Mouse (Mus musculus): ENCODE results near the gene Khdc1a. TPM values are rescaled to one million over a fixed set of nuclear protein-coding genes. Genes with fewer than 3 reads are reported as not detected.
"Not testable (repeated sequence)": the region's sequence is repeated elsewhere in the genome, so short reads cannot be mapped to it uniquely, and the experiment has no call there.

The Khdc1a gene
- polyA plus RNA-seq, 1 experiment = not detected

DNA sequence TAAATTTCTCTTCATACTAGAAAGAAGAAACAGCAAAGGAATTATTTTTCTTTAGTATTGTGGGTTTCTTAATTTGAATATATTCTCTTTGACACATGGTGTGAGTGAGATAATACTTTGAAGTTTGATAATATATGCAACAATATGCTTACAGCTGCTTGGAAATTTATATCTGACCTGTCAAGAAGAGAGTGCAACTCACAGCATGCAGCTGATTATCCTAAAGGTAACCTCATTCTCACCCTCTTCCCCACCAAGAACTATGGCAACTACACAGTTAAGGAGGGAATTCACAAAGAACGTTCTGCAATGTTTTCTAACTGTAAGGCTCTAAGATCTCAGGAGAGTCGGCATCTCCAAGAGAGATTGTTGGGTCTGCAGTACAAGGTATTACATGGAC, 33.1 kb upstream of the Khdc1a start:
- H3K27ac ChIP-seq (ENCODE audit: insufficient read depth, low read length) = no peak overlapping the region
- H3K27me3 ChIP-seq (ENCODE audit: control insufficient read depth, insufficient read depth, low read length) = no peaks in the 10 kb centered on the region
- TF ChIP-seq CTCF (IDR thresholded peaks at IDR 0.05; ENCODE audit: borderline replicate concordance, insufficient read depth, low read depth, low read length) = no peak
- DNase-seq = no peak
- no peak overlapping the region for H3K4me3 ChIP-seq (replicated peaks; ENCODE audit: insufficient read depth, low read depth, low read length)
- no peaks in the 10 kb centered on the region for H3K4me1 ChIP-seq (ENCODE audit: control insufficient read depth, insufficient read depth, low read length)
- 84% methylated on average over 2 of the region's 2 CpGs for WGBS

DNA sequence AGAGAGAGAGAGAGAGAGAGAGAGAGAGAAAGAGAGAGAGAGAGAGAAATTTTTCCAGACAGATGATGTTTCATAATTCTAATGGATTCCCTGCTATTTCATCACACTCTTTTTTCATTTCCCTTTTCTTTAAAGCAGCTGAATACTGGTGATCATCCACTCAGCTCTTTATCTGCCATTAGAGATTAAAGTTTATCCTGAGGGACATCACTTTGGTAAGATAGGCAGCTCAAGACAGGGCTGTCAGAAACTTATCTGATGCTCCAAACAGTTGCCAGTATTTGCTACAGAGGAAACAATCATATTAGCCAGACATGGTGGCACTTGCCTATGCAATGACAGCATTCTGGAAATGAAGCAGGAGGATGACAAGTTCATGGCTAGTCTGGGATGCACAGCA, 31.2 kb upstream of the Khdc1a start:
- DNase-seq = no peak
- TF ChIP-seq CTCF (IDR thresholded peaks at IDR 0.05; ENCODE audit: borderline replicate concordance, insufficient read depth, low read depth, low read length) = no peak
- no peak for TF ChIP-seq POLR2A (IDR thresholded peaks at IDR 0.05; ENCODE audit: borderline replicate concordance, insufficient read depth, low read length)
- no peaks in the 10 kb centered on the region for H3K27me3 ChIP-seq (ENCODE audit: control insufficient read depth, insufficient read depth, low read length)
- no peaks in the 10 kb centered on the region for H3K4me1 ChIP-seq (ENCODE audit: control insufficient read depth, insufficient read depth, low read length)
- no peak overlapping the region for H3K27ac ChIP-seq (ENCODE audit: insufficient read depth, low read length)
- H3K4me3 ChIP-seq (replicated peaks; ENCODE audit: insufficient read depth, low read depth, low read length) = no peak overlapping the region

DNA sequence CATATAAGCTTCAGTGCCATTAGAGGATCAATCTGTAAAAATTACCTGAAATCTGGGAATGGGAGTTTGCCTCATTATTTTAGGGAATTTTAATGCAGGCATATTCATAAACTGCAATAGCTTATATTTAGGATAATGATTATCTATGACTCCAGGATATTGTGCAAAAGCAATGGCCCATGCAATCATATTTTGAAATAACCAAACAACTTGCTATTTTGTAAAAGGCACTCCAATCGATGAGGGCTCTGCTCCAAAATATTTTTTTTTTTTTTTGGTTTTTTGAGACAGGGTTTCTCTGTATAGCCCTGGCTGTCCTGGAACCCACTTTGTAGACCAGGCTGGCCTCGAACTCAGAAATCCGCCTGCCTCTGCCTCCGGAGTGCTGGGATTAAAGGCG, 29.2 kb upstream of the Khdc1a start:
- not testable (repeated sequence) for H3K27me3 ChIP-seq (ENCODE audit: control insufficient read depth, insufficient read depth, low read length); DNase-seq; H3K4me1 ChIP-seq (ENCODE audit: control insufficient read depth, insufficient read depth, low read length); H3K4me3 ChIP-seq (replicated peaks; ENCODE audit: insufficient read depth, low read depth, low read length); H3K27ac ChIP-seq (ENCODE audit: insufficient read depth, low read length)
- 93% methylated on average over 5 of the region's 5 CpGs for WGBS

DNA sequence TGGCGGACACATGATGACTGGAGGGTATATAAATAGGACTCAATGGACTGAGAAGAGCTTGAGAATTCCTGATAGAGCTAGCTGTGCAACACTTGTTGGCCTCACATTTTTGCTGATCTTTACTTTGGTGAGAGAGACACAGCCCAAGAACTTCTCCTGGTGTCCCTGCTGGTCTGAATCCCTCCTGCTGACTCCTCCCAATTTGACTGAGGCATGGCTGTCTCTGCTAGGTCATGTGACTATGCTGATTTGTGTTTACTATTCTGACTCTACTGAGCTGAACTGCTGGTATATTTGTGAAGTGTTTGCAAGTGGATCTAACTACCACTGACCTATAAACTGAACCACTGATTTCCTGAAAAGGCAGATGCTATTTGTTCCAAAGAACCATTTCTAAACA, 27.8 kb upstream of the Khdc1a start:
- Histone ChIP-seq H3K27me3 (ENCODE audit: control insufficient read depth, insufficient read depth, low read length) (no peaks in the 10 kb centered on the region), H3K4me3 (replicated peaks; ENCODE audit: insufficient read depth, low read depth, low read length) (no peak overlapping the region), H3K4me1 (ENCODE audit: control insufficient read depth, insufficient read depth, low read length) (no peaks in the 10 kb centered on the region), H3K27ac (ENCODE audit: insufficient read depth, low read length) (no peak overlapping the region)
- no peak for TF ChIP-seq CTCF (IDR thresholded peaks at IDR 0.05; ENCODE audit: borderline replicate concordance, insufficient read depth, low read depth, low read length)
- TF ChIP-seq POLR2A (IDR thresholded peaks at IDR 0.05; ENCODE audit: borderline replicate concordance, insufficient read depth, low read length) = no peak
- WGBS = 93% methylated on average over 1 of the region's 1 CpGs
- DNase-seq = no peak

DNA sequence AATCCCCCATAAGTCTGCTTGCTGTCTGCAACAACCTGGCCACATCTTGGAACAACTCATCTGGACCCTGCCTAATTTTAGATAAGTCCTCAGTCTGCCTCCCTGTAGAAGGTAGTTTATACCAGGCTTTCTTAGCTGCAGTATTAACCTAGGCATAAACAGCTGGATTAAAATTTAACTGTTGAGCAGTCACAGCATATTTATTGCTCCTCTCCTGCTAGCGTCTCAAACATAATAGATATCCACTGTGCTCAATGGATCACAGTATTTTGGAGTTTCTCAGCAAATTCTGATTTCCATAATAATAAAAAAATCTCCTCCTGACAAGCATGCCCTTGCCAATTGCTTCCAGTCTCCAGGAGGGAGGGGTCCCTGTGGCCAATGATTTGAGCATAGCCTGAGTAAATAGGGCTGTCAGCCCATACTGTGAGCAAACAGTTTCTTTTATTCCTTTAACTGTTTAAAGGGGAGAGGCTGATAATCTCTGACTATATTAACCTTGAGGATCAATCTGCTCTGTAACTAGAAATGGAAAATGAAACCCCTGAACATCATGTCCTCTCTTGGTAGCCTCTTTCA, 25.4 kb upstream of the Khdc1a start:
- Histone ChIP-seq H3K4me1 (ENCODE audit: control insufficient read depth, insufficient read depth, low read length) (no peaks in the 10 kb centered on the region), H3K27ac (ENCODE audit: insufficient read depth, low read length) (no peak overlapping the region), H3K4me3 (replicated peaks; ENCODE audit: insufficient read depth, low read depth, low read length) (no peak overlapping the region), H3K27me3 (ENCODE audit: control insufficient read depth, insufficient read depth, low read length) (no peaks in the 10 kb centered on the region)
- DNase-seq = no peak
- 13% methylated on average over 1 of the region's 1 CpGs for WGBS
- TF ChIP-seq CTCF (IDR thresholded peaks at IDR 0.05; ENCODE audit: borderline replicate concordance, insufficient read depth, low read depth, low read length) = no peak

DNA sequence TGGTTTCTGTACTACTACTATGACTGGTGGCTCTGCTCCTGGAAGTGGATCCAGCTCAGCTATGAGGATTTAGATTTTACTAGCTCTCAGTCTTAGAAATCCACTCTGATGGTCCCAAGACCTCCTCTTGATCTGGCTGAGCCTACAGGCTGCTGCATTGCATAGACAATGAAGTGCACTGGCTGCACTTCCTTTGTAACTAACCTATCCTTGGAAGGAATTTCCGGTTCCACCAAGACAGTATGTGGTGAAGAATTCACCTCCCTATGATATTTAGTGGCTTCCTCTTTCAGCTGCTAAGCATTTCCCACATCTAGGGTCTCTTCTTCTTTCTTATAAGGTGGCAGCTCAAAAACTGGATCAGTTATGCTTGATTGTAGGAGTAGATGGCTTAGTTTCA, 24.8 kb upstream of the Khdc1a start:
- WGBS = 65% methylated on average over 1 of the region's 1 CpGs
- H3K27ac ChIP-seq (ENCODE audit: insufficient read depth, low read length) = no peak overlapping the region
- TF ChIP-seq POLR2A (IDR thresholded peaks at IDR 0.05; ENCODE audit: borderline replicate concordance, insufficient read depth, low read length) (no peak), CTCF (IDR thresholded peaks at IDR 0.05; ENCODE audit: borderline replicate concordance, insufficient read depth, low read depth, low read length) (no peak)

DNA sequence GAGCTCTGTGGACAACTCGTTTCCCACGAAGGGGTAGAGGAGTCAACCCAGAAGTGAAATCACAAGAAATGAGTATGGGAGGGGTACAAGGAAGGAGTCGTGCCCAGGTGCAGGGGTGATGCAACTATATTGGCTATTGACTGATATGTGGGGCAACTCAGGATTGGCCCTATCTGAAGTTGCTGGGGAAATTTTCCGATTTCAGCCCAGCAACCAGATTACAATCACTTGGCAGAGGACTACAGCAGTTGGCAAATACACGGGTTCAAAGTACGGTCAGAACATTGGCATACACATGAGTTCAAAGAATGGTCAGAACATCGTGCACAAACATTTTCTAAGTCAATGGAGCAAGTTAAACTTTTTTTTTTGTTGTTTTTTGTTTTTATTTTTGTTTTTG, 22.7 kb upstream of the Khdc1a start:
- DNase-seq = no peak
- no peaks in the 10 kb centered on the region for H3K4me1 ChIP-seq (ENCODE audit: control insufficient read depth, insufficient read depth, low read length)
- 84% methylated on average over 7 of the region's 7 CpGs for WGBS
- no peaks in the 10 kb centered on the region for H3K27me3 ChIP-seq (ENCODE audit: control insufficient read depth, insufficient read depth, low read length)
- no peak overlapping the region for H3K4me3 ChIP-seq (replicated peaks; ENCODE audit: insufficient read depth, low read depth, low read length)
- TF ChIP-seq CTCF (IDR thresholded peaks at IDR 0.05; ENCODE audit: borderline replicate concordance, insufficient read depth, low read depth, low read length) (no peak), POLR2A (IDR thresholded peaks at IDR 0.05; ENCODE audit: borderline replicate concordance, insufficient read depth, low read length) (no peak)
- H3K27ac ChIP-seq (ENCODE audit: insufficient read depth, low read length) = no peak overlapping the region

More for the DNA sequence above, 24.8 kb upstream of the Khdc1a start:
- Histone ChIP-seq H3K27me3 (ENCODE audit: control insufficient read depth, insufficient read depth, low read length) (no peaks in the 10 kb centered on the region), H3K4me1 (ENCODE audit: control insufficient read depth, insufficient read depth, low read length) (no peaks in the 10 kb centered on the region), H3K4me3 (replicated peaks; ENCODE audit: insufficient read depth, low read depth, low read length) (no peak overlapping the region)
- DNase-seq = no peak

DNA sequence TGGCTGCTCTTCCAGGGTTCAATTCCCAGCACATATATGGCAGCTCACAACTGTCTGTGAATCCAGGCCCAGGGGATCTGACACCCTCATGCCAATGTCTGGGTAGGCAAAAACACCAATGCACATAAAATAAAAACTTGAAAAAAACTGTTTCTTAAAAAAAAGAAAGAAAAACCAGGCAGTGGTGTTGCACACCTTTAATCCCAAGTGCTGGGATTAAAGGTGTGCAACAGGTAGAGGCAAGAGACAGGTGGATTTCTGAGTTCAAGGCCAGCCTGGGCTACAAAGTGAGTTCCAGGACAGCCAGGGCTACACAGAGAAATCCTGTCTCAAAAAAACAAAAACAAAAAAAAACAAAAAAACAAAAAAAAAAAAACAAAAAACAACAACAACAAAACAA, 18.3 kb upstream of the Khdc1a start:
- not testable (repeated sequence) for H3K4me1 ChIP-seq (ENCODE audit: control insufficient read depth, insufficient read depth, low read length); H3K4me3 ChIP-seq (replicated peaks; ENCODE audit: insufficient read depth, low read depth, low read length); H3K27ac ChIP-seq (ENCODE audit: insufficient read depth, low read length); H3K27me3 ChIP-seq (ENCODE audit: control insufficient read depth, insufficient read depth, low read length); DNase-seq

All from cerebellum, adult 2 months (tissue).